Mouse (Mus musculus) megakaryocyte progenitor cell, adult 5-6 weeks (primary cell): Measurements from ENCODE around the gene Snd1. TPM values are rescaled to one million over a fixed set of nuclear protein-coding genes. Genes with fewer than 3 reads are reported as not detected.

Source experiments
- ATAC-seq: replicated peaks from 2 replicates; pipeline ENCODE4 v1.8.0; 2016; ENCODE audit warnings: mild to moderate bottlenecking, moderate TSS enrichment, inconsistent platforms; ENCODE audit not compliant: poor library complexity
- total RNA-seq, 2 experiments: library from RNA; stranded (forward) in 1 of 2; stranded (reverse) in 1 of 2; fragments of 157-497, 149-512 nt in 1 of 2; fragments of 200-1000 nt in 1 of 2; gene quantifications; 2 replicates each; pipeline versions ENCODE4 v1.2.3 to v1.2.4; 2015 to 2017

The Snd1 gene
- 85.0 and 89.1 TPM in 2 replicates for total RNA-seq (2015)
- 177 and 186 TPM in 2 replicates for total RNA-seq (2017)

- ATAC-seq, result no peak
Measured at GRCm38 (mm10) chr6:28474839-28475238, at the start of gene Snd1. TSS of gene Snd1 (plus strand) at chr6:28475139.

GRCm38 (mm10) chr6:28427096-28427839, 47.7 kb upstream of the Snd1 start, which contains the start of gene Fscn3:
TSS of gene Fscn3 (plus strand) at chr6:28427789.
- ATAC-seq, result no peak

- no peak for ATAC-seq
Measured at GRCm38 (mm10) chr6:28428290-28428689, 46.6 kb upstream of the Snd1 start, which contains the start of gene Gcc1. TSS of gene Gcc1 (minus strand) at chr6:28428390.

- no peak for ATAC-seq
Measured at GRCm38 (mm10) chr6:28429870-28430269, 45.1 kb upstream of the Snd1 start.

GRCm38 (mm10) chr6:28430795-28431537, 44.0 kb upstream of the Snd1 start:
- peak; percentile 39; the same call in 1 of the 2 replicates for ATAC-seq

GRCm38 (mm10) chr6:28431538-28431855, 43.4 kb upstream of the Snd1 start:
- no peak for ATAC-seq

- ATAC-seq, result no peak
Measured at GRCm38 (mm10) chr6:28447937-28448336, 27.0 kb upstream of the Snd1 start.

GRCm38 (mm10) chr6:28449253-28449652, 25.7 kb upstream of the Snd1 start, which contains the start of gene Pax4:
TSS of gene Pax4 (minus strand) at chr6:28449353.
- ATAC-seq, result no peak

GRCm38 (mm10) chr6:28450481-28450880, 24.5 kb upstream of the Snd1 start:
- ATAC-seq, result 0 out of 2 replicates have a peak, but pooled peaks have one; percentile 46

- no peak for ATAC-seq
Measured at GRCm38 (mm10) chr6:28450977-28451376, 24.0 kb upstream of the Snd1 start.

GRCm38 (mm10) chr6:28459221-28459668, 15.7 kb upstream of the Snd1 start:
- 0 out of 2 replicates have a peak, but pooled peaks have one; percentile 30 for ATAC-seq

- peak; percentile 95 for ATAC-seq
Measured at GRCm38 (mm10) chr6:28460534-28460933, 14.4 kb upstream of the Snd1 start.

- ATAC-seq, result no peak
Measured at GRCm38 (mm10) chr6:28464630-28465029, 10.3 kb upstream of the Snd1 start.

- no peak for ATAC-seq
Measured at GRCm38 (mm10) chr6:28470017-28470602, 4.8 kb upstream of the Snd1 start.

GRCm38 (mm10) chr6:28470621-28471020, 4.3 kb upstream of the Snd1 start:
- no peak for ATAC-seq

GRCm38 (mm10) chr6:28471284-28472035, 3.5 kb upstream of the Snd1 start:
- ATAC-seq, result no peak

- ATAC-seq, result no peak
Measured at GRCm38 (mm10) chr6:28474211-28474610, 728 bp upstream of the Snd1 start.

- ATAC-seq, result peak; percentile 90
Measured at GRCm38 (mm10) chr6:28479865-28480751, 5.2 kb downstream of the Snd1 start.

- ATAC-seq, result no peak
Measured at GRCm38 (mm10) chr6:28480752-28481492, 6.0 kb downstream of the Snd1 start.
